Mouse (Mus musculus) liver, postnatal 0 days (tissue): Measurements from ENCODE around the gene Plcl2.

Experiments used
- CTCF ChIP-seq: sonication (generic); IDR thresholded peaks from 2 replicates; pipeline ENCODE4 v1.5.1; 2016; ENCODE audit warnings: antibody characterized with exemption, low read depth
- EP300 ChIP-seq: IDR thresholded peaks from 2 replicates; pipeline ENCODE4 v1.6.1; 2016; ENCODE audit warnings: antibody characterized with exemption, low read depth, mild to moderate bottlenecking

GRCm38 (mm10) chr17:50641879-50642278 is 132.7 kb downstream of the Plcl2 start:
- TF ChIP-seq CTCF (no peak), EP300 (no peak)
